Mouse (Mus musculus) urinary bladder, postnatal 4 days (tissue): ENCODE results near the gene Rapgef2.

Experiments used
- DNase-seq, 2 experiments: peaks; one replicate each; pipeline ENCODE4 v3.0.0; 2021 to 2022; ENCODE audit warnings: low spot score in 2 of 2

Gene Rapgef2

DNA sequence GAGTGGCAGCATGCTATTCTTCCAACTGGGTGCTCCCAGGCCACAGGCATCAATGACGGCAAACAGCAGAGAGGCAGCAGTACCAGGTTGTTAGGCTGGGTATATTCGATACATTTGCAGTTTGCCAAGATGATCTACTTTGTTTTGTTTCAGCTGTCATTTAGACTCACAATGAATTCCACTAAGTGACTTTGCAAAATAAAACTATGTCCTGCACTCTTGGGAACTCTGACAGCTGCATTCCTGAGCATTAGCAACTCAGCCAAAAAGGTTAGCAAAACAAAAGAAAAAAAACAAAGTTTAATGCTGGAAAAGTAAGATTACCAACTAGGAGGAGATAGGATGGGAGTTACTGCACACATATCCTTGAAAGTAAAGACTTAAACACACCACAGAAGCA, 3.3 kb downstream of the Rapgef2 start:
- no peak for DNase-seq

DNA sequence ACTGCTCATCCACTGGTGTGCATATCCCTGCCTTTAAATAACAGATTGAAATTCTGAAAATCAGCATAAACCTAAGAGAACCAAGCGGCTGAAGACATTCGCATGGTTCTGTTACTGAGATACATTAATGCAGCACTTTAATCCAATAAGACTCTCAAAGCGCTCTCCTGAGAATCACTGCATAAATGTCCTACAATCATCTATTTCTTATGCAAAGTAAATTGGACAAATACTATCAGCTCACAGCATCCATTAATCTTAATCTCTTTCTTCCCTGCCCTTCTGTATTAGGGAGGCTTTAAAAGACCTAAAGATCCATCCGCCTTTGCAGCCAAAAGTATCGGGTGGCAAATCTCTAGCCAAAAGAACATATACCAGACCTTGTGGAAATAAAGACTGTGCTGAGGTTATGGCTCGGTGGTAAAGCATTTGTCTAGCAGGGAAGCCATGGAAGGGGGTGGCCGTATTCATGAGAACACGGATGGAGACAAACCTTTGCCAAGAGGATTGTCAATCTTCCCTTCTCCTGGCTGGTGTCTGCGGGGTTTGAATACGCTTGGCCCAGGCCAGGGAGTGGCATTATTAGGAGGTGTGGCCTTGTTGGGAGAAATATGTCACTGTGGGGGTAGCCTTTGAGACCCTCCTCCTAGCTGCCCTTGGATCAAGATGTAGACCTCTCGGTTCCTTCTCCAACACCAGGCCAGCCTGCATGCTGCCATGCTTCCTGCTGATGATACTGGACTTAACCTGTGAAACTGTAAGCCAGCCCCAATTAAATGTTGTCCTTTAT, 10.3 kb downstream of the Rapgef2 start:
- no peak for DNase-seq

DNA sequence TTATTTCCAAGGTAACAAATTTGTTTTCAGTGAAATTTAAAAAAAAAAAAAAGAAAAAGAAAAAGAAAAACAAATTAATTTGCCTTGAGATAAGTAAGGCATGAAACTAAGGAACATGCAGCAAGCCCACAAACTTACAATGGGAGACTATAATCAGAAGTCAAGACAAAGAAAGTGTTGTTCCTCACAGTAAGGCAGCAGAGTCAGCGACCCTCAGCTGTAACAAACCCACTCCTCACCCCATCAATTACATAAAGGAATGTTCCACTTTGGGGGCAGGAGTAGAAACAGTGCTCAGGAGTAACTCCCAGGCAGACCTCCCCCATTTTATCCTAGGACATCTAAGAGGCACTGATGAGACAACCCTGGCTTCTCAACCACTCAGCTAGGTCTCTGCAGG, 13.0 kb downstream of the Rapgef2 start:
- no peak for DNase-seq

GRCm38 (mm10) chr3:79272939-79273338, 13.4 kb downstream of the Rapgef2 start:
- DNase-seq = no peak

DNA sequence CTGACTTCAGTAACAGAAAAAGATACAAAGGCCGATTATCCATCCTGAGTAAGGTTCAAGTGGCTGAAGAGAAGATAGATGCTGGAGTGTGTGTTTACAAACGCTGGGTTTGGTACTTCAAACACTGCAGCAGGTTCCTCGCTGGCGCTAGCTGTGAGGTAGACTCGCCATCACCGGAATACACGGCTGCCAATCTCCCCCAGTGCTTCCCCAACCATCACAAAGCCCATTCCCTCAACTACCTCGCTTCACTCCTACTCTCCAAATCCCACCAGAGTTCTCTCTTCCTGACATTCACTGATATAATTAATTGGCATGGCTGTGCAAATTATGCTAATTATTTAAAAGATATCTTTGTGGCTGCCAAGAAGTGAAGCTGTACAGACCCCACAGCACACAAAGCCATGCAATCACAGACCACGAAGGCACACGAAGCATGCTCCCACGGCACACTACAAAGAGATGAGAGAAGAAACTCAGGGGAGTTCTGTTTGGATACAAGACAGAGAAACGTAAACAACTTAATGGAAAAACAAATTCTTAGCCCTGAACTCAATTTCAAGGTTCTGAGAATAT, 15.2 kb downstream of the Rapgef2 start:
- DNase-seq = no peak

GRCm38 (mm10) chr3:79269872-79270271, 16.4 kb downstream of the Rapgef2 start:
- no peak for DNase-seq

DNA sequence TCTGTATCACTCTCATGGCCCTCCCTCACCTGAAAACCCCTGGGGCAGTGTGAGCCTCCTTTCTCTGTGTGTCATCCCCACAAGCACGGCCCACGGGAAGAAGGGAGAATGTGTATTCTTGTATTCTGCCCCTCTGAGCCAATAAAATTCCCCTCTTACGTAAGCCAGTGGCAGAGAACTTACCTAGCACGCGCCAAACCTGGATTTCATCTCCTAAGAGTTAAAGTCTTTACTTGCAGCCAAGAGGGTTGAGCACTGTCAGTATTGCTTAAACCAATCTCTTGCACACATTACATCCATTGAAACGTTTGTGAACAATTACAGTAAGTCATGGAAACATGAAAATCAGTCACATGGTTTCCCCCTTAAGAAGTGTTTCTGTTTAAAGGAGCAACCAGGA, 19.3 kb downstream of the Rapgef2 start:
- DNase-seq = no peak

GRCm38 (mm10) chr3:79261816-79262316, 24.5 kb downstream of the Rapgef2 start:
- DNase-seq = no peak

GRCm38 (mm10) chr3:79254023-79254422, 32.3 kb downstream of the Rapgef2 start:
- no peak for DNase-seq

DNA sequence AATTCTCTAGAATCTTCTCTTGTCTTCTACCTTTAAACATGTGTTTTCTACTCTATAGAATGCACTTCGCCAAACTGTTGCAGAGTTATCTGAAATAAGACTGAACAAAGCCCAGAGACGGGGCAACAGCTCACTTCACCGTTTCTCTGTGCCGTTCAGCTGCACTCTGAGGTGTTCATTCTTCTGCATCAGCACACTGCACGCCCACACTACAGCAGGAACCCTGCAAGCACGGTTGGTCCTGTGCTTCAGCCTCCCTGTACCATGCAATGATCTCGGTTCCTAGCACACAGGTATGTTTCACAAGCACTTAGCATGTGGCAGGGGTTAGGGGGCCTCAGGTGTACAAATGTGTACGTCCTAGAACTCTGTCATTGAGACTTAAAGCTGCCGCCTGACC, 32.9 kb downstream of the Rapgef2 start:
- DNase-seq = no peak

- DNase-seq = no peak
These were observed 33.4 kb downstream of the Rapgef2 start for GRCm38 (mm10) chr3:79252921-79253394.

- DNase-seq = no peak
These were observed 36.4 kb downstream of the Rapgef2 start for GRCm38 (mm10) chr3:79249955-79250354.

DNA sequence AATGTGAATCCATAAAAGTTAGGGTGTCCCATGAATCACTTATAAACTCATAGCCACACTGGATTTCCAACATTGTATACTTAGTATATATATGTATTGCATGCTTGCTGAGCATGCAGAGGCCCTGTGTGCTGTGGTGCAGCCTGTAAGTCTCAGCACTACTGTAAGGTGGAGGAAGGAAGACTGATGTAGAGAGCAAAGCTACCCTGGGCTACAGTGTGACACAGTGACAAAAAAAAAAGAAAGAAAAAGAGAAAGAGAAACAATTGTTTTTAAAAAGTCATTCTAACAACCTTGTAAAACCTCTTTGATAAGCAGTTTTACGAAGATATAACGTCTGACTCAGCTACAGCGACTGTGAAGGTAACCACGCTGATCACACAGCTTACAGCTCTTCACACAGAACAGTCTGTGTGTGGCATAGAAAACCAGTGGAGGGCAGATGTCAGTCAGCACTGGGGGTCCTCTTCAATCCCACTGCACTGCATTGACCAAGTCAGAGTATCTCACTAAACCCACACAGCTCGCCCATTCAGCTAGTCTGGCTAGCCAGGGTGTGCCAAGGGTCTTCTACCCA, 37.6 kb downstream of the Rapgef2 start:
- DNase-seq = no peak

DNA sequence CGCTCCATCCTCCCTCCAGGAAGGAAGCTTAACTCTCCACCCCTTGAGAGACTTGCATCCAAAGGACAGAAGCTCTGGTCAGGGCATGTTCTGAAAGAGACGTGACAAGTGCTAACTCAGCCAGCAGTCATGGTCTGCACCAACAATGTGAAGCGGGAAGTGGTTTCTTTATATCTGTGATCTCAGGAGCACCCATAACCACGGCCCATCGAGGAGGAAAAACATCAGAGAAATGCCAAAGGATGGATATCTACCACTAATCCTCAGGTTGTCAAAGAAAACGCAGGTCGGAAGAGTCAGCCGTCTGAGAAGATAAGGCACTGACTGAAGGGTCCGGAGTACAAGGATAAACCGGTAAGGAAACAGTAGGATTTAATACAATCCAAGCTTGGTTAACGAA, 38.1 kb downstream of the Rapgef2 start:
- no peak for DNase-seq

- no peak for DNase-seq
These were observed 42.0 kb downstream of the Rapgef2 start for GRCm38 (mm10) chr3:79244347-79244746.

DNA sequence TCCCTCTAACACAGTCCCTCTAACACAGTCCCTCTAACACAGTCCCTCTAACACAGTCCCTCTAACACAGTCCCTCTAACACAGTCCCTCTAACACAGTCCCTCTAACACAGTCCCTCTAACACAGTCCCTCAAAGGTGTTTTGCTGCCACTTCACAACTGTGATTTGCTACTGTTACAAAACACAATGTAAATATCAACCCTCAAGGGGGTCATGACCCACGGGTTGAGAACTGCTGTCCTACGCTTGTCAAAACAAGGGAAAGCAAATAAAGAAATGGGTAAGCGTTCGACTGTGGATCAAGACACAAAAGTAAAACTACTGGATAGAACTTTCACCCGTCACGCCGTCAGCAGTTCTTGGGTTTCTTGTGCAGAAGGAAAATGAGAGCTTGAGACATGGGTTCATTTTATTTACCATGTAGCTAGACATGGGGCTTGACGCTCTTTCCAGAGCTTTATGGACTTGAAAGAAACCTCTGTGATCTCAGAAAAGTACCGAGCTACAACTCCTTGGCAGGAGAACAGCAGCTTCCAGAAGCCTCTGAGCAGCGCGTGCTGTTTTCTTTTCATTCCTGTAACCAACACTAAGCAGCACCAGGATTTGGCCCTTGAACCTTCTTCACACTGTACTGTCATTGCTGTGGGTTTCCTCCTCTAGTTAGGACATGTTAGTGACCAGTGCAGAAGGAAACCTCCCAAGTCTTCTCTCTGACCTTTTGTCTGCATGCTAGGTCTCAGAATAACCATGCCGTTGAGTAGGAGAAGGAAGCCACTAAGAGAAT, 43.2 kb downstream of the Rapgef2 start:
- no peak for DNase-seq

GRCm38 (mm10) chr3:79242298-79242697, 44.0 kb downstream of the Rapgef2 start:
- no peak for DNase-seq

GRCm38 (mm10) chr3:79239066-79239462, 47.3 kb downstream of the Rapgef2 start:
- DNase-seq = no peak

- no peak for DNase-seq
These were observed 47.8 kb downstream of the Rapgef2 start for GRCm38 (mm10) chr3:79238456-79239065.

GRCm38 (mm10) chr3:79237619-79238342, 48.5 kb downstream of the Rapgef2 start:
- no peak for DNase-seq

- DNase-seq = no peak
These were observed 51.8 kb downstream of the Rapgef2 start for GRCm38 (mm10) chr3:79234485-79234884.
